Mouse (Mus musculus): ENCODE results near the gene Cyb561a3.
A peak's percentile ranks its signal among the peaks of the same experiment; 100 is the strongest.

The Cyb561a3 gene

GRCm38 (mm10) chr19:10590301-10590700 is 13.3 kb downstream of the Cyb561a3 start:
- no peak for DNase-seq (ENCODE audit: low spot score in 2 of 2)

GRCm38 (mm10) chr19:10591659-10592377 is 14.8 kb downstream of the Cyb561a3 start:
- DNase-seq (ENCODE audit: low spot score in 2 of 2) = no peak

- no peak for DNase-seq (ENCODE audit: low spot score in 2 of 2)
These were observed 21.2 kb downstream of the Cyb561a3 start for GRCm38 (mm10) chr19:10598188-10598587.

DNA sequence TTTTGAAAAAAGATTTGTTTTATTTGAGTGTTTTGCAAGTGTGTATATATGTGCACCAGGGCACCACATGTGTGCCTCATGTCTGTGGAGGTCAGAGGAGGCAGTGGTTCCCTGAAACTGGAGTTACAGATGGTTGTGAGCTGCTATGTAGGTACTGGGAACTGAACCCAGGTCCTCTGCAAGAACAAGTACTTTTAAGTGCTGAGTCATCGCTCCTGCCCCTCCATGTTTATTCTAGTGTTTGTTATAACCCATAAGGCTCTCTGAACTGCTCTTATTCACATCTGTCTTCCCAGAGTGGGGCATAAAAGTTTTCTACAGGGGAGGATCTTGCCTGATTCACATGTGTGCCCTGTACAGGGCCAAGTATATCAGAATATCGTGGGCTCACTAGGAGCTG is 22.7 kb downstream of the Cyb561a3 start:
- DNase-seq (ENCODE audit: low spot score in 2 of 2) = no peak

- peak in 1 of 2 experiments; percentile 12 for DNase-seq (ENCODE audit: low spot score in 2 of 2)
These were observed 25.3 kb downstream of the Cyb561a3 start for GRCm38 (mm10) chr19:10602247-10602769.

GRCm38 (mm10) chr19:10602787-10603186 is 25.8 kb downstream of the Cyb561a3 start:
- peak; percentile 84 to 86 for DNase-seq (ENCODE audit: low spot score in 2 of 2)

DNA sequence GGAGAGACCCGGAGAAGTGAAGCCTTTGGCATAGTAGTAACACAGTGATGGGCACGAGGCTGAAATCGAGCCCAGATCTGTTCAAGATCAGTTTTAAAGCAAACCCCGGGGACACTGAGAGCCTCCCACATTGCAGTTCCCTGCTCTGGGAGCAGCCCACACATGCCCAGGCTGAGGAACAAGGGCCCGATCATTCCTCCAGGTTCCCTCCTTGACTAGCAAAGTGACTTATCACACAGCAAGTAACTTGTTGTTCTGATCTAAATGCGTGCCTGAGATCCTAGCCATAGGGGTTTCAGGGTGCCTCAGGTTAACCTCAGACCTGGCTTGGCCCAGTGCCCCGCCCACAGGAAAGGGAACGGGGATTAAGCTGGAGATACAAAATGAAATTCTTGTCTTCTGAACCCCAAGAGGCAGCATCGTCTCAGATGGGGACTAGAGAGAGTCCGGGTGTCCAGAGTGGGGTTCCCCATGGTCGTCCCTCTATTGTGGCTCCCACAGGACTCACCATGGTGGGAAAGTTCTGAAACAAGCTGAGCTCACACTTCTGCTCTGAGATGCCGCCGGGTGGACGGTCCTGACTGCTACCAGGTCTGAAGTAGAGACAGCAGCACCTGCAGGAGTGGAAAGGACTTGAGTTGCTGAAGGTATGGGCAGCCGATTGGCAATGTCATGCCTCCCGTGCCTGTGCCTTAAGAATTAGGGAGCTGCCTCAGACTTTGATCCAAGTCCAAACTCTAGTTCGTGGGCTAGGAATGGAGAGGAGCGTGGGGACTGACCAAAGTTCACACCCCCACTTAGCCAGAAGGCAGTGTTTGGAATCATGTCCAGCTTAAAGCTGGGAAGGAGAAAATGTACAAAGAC is 26.9 kb downstream of the Cyb561a3 start:
- DNase-seq (ENCODE audit: low spot score in 2 of 2) = no peak

GRCm38 (mm10) chr19:10604534-10604933 is 27.6 kb downstream of the Cyb561a3 start:
- no peak for DNase-seq (ENCODE audit: low spot score in 2 of 2)

GRCm38 (mm10) chr19:10605293-10605900 is 28.4 kb downstream of the Cyb561a3 start, which contains the start of the genes Ddb1 and Tkfc:
Gene Ddb1 (plus strand): TSS chr19:10605327.
Gene Tkfc (minus strand): TSS chr19:10605654.
- DNase-seq (ENCODE audit: low spot score in 2 of 2) = peak; percentile 98 to 99

- DNase-seq (ENCODE audit: low spot score in 2 of 2) = no peak
These were observed 29.1 kb downstream of the Cyb561a3 start for GRCm38 (mm10) chr19:10605901-10606622.

GRCm38 (mm10) chr19:10608573-10609240 is 31.7 kb downstream of the Cyb561a3 start:
- no peak for DNase-seq (ENCODE audit: low spot score in 2 of 2)

DNA sequence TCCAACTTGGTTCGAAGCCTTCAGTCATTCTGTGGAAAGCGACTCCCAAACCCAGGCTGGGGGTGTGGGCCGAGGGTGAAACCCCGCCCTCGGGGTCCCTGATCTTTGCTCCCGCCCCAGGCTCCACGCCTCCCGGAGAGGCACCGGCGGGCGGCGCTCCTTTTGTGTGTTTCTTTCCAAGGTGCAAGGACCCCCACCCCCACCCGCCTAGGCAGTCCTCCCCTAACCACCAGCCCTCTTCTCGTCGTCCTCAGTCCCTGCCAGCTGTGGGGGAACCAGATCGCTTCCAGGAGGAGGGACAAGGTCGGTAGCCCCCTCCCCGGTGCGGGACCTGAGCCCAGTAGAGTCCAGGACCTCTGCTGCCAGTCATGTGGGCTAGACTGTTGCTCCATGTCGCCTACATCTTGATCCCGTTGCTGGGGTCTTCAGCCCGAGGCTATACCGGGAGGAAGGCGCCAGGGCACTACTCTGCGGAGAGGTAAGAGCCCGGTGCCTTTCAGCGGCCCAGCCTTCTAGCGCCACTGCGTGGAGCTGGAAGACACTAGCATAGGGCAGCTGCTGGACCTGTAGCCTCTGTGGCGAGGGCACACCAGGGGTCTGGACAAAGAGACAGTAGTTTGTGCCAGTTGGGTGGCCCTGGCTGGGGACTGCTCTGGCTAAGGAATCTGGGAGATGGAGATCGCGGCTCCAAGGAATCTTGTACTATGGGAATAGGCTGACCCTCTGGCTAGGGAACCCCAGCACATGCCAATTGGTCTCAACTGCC is 57.3 kb downstream of the Cyb561a3 start, which contains the start of gene Vwce:
Vwce (plus strand) TSS at position 108 of the 766 bp plus-strand sequence.
- DNase-seq (ENCODE audit: low spot score in 2 of 2) = peak in 1 of 2 experiments; percentile 14

DNA sequence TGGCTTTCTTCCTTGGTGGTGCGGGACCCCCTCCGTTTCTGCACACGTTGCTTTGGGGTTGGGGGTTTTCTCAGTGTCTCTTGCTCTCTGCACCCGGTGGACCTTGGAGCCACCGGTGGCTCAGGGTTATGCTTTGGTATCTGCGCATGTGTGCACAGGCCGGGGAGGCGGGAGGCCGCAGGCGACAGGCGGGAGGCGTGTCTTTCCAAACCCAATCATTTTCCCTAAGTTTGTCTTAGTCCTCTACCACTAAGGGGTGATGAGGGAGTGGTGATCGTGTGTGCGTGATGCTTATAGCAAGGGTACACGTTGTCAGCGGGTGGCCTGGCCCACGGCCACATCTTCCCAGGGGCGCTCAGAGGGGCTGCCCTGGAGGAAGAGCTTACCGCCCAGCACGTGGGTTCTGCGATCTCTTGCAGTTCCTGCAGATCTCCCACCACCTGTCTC is 57.9 kb downstream of the Cyb561a3 start:
- DNase-seq (ENCODE audit: low spot score in 2 of 2) = peak; percentile 19 to 21

DNA sequence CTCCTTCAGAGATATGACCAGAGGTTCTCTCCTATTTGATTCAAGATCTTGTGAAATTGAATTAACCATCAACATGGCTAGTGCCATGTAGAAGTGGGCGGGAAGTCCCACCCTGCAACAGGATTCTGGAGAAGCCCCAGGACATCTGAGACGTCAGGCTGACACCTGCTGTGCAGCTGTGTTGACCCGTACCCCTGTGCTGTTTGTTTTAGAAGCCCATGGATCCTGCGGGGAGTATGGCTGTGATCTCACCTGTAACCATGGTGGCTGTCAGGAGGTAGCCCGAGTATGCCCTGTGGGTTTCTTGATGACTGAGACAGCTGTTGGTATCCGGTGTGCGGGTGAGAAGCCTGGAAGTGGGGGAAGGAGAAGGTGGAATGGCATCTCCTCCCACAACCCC is 60.9 kb downstream of the Cyb561a3 start:
- no peak for DNase-seq (ENCODE audit: low spot score in 2 of 2)

- DNase-seq (ENCODE audit: low spot score in 2 of 2) = no peak
These were observed 63.1 kb downstream of the Cyb561a3 start for GRCm38 (mm10) chr19:10640080-10640479.

DNA sequence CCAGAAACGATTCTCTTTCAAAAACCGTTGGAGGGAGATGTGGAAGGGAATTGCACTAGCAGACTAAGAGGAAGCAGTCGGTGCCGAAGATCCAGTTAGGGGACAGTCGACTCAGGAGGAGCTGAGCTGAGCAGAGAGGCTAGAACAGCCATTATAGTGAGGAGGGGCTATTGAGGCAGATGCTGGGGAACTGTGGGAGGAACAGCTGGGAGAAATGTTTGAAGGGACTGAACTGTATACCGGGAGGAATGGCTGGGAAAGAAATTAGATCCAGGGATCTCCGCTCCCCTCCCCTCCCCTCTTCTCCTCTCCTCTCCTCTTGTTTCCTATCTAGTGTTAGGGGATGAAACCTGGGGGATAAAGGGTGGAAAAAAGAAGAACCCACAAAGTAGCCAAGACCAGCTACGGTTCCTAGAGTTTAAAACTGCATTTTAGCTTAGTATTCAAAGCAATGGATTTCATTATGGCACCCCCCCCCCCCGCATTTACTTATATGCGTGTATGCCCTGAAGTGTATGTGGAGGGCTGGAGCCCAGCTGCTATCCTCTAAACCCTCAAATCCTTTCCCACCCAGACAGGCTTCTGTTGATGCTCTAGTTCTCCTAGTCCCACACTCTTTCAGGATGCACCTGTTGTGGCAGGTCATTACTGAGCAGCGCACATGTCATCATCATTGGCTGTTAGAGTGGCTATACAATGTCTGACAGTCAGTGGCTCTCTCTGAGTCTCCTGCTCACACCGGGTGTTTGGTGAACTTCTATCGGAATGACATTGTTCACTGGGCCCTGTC is 63.8 kb downstream of the Cyb561a3 start:
- no peak for DNase-seq (ENCODE audit: low spot score in 2 of 2)
